Mouse (Mus musculus) urinary bladder, postnatal 14 days (tissue): ENCODE data around the gene Ctf2.
"Not testable (repeated sequence)": the region's sequence is repeated elsewhere in the genome, so short reads cannot be mapped to it uniquely, and the experiment has no call there.

ENCODE experiments used
- DNase-seq: peaks from one replicate; pipeline ENCODE4 v3.0.0; 2021; ENCODE audit warnings: low spot score

Ctf2 gene

DNA sequence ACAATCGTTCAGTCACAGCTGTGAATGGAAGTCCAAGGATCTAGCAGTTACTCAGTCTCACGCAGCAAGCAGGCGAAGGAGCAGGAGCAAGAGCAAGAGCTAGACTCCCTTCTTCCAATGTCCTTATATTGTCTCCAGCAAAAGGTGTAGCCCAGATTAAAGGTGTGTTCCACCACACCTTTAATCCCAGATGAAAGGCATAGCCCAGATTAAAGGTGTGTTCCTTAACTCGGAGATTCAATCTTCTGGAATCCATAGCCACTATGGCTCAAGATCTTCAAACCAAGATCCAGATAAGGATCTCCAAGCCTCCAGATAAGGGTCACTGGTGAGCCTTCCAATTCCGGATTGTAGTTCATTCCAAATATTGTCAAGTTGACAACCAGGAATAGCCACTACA, at the start of gene Ctf2:
TSS of gene Ctf2 (minus strand) at position 101 of the 400 bp plus-strand sequence.
- DNase-seq = not testable (repeated sequence)

DNA sequence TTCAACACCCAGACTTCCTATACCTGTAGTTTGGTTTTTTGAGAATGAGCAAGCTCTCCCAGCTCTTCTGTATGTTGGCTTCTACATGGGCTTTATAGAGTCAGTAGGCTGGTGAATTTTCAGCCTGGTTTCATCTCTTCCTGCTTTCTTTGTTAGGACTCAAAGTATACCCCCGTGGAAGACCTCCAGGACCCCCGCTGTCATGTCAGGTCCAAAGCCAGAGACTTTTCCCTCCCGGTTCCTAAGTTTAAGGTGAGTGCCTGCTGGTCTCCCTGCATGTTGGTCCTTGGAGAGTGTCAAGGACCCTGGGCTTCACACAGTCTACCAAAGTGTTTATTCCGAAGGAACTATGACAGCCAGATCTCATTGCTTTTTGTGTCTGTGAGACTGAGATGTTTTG, 46.4 kb upstream of the Ctf2 start:
- DNase-seq = no peak

DNA sequence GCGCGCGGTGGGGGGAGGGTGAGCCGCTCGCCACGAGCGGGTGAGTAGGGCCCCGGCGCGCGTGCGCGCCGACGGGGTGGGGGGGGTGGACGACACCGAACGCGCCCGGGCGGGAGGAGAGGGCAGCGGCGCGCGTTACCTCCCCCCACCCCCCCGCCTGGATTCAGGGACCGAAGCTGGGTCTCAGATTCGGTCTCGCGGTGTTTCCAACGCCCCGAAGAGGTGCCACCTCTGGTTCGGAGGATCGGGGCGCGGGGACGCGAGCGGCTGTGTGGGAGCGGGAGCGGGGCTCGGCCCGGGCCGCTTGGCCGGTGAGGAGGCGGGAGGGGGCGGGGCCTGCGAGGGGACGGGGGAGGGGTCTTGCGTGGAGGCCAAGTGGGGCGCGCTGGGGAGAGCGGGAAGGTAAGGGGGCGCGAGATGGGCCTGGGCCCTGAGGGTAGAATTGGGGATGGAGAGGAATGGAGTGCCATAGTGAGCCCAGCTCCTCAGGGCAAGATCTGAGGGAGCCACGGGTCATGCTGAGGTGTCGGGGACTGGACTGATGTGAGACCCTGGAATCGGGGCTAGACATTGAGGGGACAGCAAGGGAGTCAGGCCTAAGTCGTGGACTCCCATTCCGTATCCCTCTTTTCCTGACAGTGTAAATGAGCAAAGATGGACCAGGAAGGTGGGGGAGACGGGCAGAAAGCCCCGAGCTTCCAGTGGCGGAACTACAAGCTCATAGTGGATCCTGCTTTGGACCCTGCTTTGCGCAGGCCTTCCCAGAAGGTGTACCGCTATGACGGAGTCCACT, 45.7 kb upstream of the Ctf2 start:
- DNase-seq = peak; percentile 54

DNA sequence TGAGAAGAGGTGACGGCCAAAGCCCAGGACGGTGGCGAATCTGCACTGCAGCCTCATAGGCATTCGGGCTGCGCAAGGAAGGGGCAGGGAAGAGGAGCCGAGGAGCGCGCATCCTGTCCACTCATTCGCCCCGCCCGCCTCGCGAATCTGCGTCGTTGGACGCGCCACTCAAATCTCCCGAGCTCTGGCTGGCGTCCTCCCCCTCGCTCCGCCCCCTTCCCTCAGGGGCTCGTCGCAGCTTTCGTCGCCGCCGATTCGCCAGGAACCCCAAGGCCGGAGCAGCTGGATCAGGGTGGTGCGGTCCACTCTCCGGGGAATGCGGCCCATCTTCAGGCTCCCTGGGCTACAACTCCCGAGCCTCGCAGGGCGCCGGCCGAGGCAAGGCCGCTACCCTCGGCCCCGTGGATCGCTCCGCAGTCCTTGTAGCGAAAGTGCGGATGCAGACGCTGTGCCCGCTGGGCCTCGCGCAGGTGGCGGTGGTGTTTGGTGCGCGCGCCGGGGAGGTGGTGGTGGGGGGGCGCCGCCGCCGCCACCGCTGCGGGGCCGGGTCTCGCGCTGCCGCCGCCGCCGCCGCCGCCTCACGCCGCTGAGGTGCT, 45.0 kb upstream of the Ctf2 start:
- peak; percentile 98 for DNase-seq

DNA sequence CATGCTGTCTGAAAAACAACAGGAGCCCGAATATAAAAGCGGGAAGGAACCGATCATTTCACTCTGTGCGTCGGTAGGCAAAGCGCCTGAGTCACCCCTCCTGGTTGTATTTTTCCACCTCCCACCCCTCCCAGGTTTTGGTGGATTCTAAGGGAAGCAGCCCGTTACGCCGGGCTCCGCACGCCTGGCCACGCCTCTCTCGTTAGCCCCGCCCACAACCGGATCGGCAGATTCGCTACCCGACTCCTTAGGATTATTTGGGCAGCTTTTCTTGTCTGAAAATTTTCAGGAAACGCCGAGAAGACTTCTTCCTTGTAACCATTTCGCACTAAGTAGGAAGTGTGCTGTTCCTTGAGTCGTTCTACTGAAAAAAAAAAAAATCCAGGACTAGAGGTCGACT, 44.5 kb upstream of the Ctf2 start, which contains the start of gene Setd1a:
TSS of gene Setd1a (plus strand) at position 245 of the 400 bp plus-strand sequence.
- DNase-seq = peak; percentile 92

DNA sequence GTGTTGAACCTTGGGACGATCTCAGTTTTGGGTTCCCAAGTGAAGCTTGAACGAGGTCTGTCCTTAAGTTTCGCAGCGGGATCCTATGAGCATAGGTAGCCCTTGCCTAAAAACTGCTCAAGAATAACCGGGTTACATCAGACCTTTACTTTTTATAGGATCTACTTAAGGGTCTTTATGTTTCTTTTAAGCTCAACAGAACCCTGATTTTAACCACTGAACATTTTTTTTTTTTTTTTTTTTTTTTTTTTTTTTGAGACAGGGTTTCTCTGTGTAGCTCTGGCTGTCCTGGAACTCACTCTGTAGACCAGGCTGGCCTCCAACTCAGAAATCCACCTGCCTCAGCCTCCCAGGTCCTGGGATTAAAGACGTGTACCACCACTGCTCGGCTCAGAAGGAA, 43.9 kb upstream of the Ctf2 start:
- DNase-seq = not testable (repeated sequence)

DNA sequence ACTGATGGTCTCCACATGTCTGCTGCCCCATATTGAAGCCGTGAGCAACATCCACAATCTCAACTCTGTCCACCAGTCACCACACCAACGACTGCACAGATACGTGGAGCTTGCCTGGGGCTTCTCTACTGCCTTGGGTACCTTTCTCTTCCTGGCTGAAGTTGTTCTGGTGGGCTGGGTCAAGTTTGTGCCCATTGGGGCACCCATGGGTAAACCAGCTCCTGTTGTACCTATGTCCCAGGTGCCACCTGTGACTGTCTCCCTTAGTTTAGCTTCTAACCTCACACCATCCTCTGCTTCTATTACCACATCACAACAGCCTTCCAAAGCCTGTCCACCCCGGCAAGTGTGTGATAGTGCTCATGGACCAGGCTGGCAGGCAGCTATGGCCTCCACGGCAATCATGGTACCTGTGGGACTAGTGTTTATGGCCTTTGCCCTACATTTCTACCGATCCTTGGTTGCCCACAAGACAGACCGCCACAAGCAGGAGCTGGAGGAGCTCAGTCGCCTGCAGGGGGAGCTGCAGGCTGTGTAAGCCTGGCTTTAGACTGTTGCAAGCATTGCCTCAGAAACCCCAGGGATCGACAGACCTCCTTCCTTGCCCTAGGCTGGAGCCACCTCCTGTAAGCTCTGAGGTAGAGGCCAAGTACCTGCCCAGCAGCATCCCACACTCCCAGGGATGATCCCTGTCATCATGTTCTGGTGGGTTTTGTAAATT, 41.9 kb upstream of the Ctf2 start:
- peak; percentile 71 for DNase-seq

DNA sequence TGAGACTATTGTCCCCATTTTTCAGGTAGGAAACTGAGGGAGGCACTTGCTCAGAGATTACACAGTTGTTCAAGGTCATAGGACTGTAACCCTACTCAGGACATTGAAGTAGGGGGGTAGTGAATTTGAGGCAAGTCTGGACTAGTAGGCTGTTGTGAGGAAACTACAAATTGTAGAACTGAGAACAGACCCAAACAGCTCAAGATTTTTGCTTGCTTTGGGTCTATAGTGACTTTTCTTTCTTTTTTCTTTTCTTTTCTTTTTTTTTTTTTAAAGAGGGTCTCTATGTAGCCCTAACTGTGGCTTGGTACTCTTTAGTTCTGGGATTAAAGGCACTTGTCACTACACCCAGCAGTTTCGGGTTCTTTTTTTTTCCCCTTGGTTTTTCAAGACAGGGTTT, 40.6 kb upstream of the Ctf2 start:
- DNase-seq = no peak

DNA sequence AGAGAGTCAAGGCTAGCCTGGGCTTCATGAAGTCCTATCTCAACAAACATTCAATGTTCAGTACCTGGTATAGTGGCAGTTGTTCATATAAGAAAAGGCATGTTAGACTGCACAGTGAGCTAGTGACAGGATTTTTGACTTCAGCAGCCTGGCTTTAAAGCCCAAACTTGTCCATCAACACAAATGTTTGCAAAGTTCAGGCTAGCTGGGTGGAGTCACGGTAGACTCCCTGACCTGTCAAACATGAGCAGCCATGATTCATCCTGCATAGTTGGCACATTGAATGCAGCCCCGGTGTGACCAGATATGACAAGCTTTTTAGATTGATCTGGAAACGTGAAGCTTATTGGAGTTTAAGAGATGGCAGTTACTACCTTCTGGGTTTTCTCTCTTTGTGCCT, 40.1 kb upstream of the Ctf2 start:
- DNase-seq = peak; percentile 63

DNA sequence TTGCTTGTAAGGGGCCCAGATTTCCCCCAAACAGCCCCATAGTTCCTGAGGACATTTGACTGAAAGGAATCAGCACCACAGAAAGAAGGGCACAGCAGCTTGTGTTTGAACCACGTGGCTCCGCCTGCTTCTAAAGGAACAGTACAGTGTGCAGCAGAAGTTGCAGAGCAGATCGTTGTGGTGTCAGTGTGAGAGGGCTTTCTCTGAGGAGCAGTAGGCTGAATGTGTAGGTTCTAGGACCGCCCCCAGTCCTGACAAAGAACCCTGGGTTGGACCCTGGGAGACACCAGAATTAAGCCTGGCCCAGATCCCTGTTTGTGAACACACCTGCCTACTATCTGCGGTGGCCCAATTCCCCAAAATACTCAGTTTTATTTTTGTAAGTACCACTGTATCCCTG, 39.3 kb upstream of the Ctf2 start:
- no peak for DNase-seq

DNA sequence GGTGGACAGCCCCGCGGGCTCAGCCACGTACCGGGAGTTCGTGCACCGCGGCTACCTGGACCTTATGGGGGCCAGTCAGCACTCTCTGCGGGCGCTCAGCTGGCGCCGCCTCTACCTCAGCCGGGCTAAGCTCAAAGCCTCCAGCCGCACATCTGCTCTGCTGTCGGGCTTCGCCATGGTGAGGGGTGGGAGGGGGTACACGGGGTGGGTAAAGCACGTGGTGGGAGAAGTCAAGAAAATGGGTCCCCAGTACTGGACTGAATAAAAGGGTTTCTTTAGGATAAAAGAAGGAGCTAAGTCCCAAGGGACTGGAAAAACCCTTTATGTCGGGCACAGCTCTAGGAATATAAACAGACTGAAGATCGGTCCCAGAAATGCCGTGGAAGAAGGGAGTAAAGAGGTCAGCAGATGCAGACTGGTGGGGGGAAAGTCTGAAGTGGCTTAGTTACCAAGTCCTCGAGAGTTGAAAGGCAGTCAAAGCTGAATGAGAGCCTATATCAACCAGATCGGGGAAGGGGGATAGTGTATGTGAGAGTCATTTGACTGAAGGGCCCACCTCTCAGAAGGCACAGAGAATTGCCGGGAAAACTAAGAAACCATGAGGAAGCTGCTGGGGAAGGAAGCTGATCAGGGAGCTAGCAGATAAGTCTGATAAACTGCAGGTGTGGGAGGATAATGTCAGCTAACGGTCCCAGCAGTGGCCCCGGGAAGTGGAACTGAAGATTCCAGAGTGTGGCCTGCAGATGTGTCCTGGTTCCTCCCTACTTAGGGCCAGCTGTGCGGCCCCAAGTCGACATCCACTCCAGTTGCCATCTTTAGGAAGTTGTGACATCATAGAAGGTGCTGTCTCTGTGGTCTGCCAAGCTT, 38.3 kb upstream of the Ctf2 start:
- no peak for DNase-seq

DNA sequence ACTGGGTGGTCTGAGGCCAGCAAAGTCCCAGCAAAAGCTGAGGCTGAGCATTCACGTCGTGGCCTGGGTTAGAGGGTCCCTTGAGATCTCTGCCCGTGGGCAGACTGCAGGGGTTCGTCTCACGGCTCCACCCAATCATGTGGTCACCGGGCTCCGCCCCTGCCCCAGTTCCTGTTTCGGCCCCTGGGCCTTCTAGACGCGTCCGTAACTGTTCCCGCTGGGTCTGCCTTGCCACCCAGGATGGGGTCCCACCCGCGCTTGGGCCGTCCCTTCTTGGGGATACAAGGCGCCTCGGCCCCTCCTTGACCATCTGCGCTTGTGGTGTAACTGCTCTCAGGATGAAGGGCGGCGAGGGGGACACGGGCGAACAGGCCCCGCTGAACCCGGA, 37.7 kb upstream of the Ctf2 start, which contains the start of gene Orai3:
TSS of gene Orai3 (plus strand) at position 165 of the 388 bp plus-strand sequence.
- DNase-seq = peak; percentile 90

DNA sequence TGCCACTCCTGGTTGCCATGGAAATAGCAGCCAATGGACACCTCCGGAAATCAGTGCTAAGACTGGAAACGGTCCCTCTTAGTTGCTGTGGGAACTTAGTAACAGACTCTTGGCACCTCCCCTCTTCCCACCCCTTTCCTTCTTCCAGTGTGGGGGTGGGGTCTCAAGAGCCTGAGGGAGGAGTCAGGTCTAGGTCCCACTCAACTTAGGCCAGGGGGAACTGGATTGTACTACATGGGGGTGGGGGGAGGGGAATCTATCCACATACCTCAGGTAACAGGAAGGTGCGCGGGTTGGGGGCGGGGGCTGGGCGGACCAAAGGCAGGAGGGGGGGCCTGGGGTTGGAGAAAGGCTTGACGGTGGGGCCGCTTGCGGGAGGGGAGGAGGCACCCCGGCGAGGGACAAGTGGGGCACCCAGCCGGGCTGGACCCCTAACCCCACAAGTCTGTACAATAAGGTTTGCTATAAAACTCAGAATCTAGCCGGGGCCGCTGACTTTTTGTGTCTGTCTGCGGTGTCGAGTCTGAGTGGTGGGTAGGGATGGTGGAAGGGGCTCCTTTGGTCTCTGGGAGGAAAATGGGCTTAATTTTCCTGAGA, 37.1 kb upstream of the Ctf2 start:
- peak; percentile 94 for DNase-seq

DNA sequence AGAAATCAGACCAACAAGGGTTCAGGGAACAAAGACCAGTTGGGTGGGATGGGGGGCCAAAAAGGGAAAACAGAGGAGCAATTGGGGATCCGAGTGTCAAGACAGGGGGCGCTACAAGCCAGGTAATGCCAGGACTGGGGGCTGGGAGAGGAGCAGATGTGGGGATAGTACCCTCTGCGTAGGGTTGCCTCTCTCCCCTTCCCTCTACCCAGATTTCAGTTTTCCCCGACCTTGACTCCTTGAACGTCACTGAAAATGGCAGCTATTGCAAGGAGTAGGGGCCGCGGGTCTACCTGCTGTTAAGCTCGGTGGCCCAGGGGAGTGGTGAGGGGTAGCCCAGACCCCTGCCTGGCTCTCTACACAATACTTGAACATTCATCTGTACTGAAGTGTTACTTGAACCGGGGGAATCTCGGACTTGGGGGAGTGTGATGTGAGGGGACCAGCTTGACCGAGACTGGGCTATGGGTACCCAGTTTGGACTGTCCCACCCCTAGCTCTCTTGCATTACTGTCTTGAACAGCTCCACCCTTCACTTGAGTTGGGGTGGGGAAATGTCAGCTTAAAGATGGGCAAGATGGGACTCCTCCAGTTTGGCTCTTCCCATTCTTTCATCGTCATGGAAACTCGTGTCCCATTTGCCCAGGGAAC, 36.5 kb upstream of the Ctf2 start:
- no peak for DNase-seq

DNA sequence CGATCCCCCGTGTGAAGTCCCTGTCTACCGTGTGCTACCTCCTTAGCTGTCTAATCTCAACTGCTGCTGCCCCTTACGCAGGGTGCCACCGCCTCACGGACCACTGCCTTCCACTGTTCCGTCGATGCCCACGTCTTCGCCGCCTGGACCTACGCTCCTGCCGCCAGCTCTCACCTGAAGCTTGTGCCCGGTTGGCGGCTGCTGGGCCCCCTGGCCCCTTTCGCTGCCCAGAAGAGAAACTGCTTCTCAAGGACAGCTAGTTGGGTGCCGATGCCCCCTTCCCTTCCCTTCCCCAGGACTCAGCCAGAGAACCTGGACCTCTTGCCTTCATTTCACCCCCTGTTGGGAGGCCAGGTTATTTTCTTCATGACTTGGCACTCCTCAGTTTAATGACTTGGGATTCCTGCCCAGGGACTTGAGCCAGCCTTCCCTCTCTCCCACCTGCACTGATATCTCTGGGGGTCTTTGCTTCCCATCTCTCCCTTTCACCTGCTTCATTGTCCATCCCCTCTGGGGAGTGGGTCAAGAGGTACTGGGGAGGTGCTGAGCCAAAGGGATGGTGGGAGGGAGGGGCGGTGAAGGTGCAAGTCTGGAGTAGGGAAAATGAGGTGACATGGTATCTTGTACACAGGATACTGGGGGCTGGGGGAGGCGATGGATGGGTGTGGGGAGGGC, 35.8 kb upstream of the Ctf2 start:
- no peak for DNase-seq

DNA sequence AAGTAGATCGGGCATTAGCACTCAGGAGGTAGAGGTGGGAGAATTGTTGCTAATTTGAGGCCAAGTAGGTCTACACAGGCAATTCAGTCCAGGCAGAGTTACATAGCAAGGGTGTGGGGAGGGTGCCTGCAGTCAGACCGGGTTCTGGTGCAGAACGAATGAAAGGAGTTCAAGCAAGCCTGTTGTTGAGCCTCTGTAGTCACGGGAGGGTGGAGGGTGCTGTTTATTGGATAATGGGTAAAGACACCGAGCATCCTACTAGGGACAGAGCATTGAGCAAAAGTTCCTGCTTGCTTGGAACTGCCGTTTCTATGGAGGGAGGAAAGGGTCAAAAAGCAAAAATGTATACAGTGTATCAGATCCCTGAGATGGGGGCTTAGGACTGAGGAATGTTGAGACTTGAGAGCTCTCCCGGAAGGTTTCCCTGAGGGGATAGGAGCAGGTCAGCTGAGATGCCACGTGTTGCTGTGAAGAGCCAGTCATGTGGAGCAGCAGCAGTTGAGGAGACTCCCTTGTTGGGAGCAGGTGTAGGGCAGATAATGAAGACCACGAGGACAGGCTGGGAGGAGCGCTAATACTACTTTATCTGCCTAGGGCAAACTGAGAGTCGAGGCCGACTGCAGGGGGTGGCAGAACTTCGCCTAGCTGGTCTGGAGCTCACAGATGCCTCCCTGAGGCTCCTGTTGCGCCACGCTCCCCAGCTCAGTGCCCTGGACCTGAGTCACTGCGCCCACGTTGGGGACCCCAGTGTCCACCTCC, 35.1 kb upstream of the Ctf2 start:
- DNase-seq = no peak

DNA sequence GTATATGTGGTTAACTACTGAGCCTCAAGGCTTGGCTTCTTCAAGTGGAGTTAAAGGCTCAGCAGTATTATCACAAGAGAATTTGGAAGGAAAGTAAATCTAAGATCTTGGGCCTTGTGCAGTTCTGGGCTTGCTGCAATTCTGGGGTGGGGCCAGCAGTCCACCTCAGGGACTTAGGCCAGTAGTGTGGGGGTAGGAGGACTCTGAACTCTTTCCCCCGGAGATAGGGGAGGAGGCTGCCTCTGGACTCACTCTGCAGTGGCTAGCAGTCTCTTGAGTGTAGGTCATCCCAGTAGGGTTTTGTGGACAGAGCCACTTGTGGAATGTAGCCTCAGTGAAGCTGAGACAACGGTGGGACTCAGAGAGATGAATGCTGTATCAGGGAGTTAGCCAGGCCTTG, 33.8 kb upstream of the Ctf2 start:
- no peak for DNase-seq

DNA sequence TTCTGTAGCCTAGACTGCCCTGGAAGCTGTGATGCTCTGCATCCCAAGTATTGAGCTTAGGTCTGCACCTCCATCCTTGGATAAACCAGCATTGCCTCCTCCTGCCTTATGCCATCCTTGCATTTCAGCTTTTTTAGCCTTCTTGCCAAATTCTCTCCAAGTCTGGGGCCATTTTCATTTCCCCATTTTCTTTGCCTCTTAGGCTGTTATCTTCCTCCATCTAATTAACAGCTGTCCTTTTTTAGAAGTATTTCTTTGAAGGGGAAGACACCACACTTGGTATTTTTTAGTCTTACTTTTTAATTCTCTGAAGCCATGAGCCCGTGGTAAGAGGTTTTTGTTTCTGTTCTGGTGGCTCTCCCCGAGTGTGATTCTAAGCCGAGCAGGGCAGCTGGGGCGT, 31.7 kb upstream of the Ctf2 start:
- no peak for DNase-seq

DNA sequence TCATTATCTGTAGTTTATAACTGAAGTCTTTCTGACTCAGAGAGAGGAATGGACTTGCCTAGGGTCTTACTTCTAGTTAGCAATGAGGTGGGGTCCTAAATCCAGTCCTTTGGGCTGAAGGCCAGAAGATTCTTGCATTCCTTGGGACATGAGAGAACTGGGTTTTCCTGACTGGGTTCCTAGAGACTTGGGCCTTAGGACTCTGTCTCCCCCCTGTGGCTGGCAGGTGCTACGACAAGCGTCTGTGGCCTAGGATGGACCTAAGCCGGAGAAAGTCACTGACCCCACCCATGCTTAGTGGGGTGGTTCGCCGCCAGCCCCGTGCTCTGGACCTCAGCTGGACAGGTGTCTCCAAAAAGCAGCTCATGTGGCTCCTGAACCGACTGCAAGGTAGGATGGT, 29.1 kb upstream of the Ctf2 start:
- DNase-seq = peak; percentile 75

DNA sequence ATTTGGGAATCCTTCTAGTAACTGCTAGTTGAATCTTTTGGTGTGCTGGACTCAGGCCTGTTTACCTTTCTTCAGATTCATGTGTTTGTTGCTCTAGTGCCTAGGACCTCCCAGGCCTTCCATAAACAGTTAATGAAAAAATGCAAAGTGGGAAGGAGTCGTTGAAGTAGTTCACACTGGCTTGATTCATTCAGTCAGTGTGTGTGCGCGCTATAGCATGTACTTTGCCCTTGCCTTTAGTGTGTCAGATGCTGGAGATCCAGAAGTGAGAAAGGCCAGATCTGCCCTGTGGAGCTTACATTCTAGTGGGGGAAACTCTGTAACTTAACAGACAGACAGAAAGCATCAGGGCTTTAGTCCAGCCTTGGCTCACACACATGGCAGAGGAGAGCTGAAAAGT, 28.5 kb upstream of the Ctf2 start:
- DNase-seq = no peak
